Mouse (Mus musculus): ENCODE results near the gene Aqp12.

GRCm38 (mm10) chr1:92979073-92979602 lies 27.0 kb upstream of the Aqp12 start:
- TF ChIP-seq CTCF (conservative IDR thresholded peaks at IDR 0.05; ENCODE audit: low read length) (no peak), POU5F1 (IDR thresholded peaks at IDR 0.05; ENCODE audit: borderline replicate concordance, low read length) (no peak), NANOG (IDR thresholded peaks at IDR 0.05; ENCODE audit: borderline replicate concordance, low read length) (no peak)
